Mouse (Mus musculus) adrenal gland, postnatal 4 days (tissue): ENCODE data around the gene Ubac2. TPM values are rescaled to one million over a fixed set of nuclear protein-coding genes. Genes with fewer than 3 reads are reported as not detected.

Experiments
- DNase-seq, 2 experiments: peaks; one replicate each; pipeline ENCODE4 v3.0.0; 2021 to 2022; ENCODE audit warnings: low spot score in 2 of 2, mixed read lengths in 2 of 2
- total RNA-seq, 2 experiments: library from RNA; stranded (reverse); gene quantifications; 2 replicates each; pipeline ENCODE4 v1.2.3; 2021

The Ubac2 gene
- total RNA-seq, 2 experiments from 2014 or later = 33.5 to 33.9 TPM

- DNase-seq = no peak
Measured at GRCm38 (mm10) chr14:121999455-121999854, 121.0 kb downstream of the Ubac2 start.

GRCm38 (mm10) chr14:122000346-122001105, 122.1 kb downstream of the Ubac2 start:
- DNase-seq = no peak

DNA sequence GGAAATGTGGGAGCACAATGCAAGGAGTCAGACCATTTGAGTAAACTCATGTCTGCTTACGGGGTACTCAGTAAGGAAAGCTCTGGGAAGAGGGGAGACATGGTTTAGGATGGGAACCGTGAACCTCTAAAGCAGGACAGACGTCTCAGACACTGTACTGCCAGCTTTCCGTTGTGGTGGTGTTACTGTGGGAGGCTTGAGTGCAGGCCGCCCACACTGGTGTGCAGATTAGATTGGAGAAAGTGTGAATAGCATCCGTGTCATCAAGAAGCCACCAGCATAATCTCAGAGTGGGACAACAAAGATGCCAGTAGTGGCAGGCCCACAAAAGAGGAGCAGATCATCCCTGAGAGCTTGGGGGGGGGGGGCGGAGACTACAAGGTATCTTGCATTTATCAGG, 123.8 kb downstream of the Ubac2 start:
- no peak for DNase-seq

GRCm38 (mm10) chr14:122003812-122004211, 125.4 kb downstream of the Ubac2 start:
- DNase-seq = no peak

- DNase-seq = no peak
Measured at GRCm38 (mm10) chr14:122008261-122008660, 129.8 kb downstream of the Ubac2 start.

GRCm38 (mm10) chr14:122009502-122009901, 131.1 kb downstream of the Ubac2 start:
- no peak for DNase-seq

- DNase-seq = no peak
Measured at GRCm38 (mm10) chr14:122010301-122010700, 131.9 kb downstream of the Ubac2 start.

GRCm38 (mm10) chr14:122011768-122012167, 133.3 kb downstream of the Ubac2 start:
- no peak for DNase-seq

DNA sequence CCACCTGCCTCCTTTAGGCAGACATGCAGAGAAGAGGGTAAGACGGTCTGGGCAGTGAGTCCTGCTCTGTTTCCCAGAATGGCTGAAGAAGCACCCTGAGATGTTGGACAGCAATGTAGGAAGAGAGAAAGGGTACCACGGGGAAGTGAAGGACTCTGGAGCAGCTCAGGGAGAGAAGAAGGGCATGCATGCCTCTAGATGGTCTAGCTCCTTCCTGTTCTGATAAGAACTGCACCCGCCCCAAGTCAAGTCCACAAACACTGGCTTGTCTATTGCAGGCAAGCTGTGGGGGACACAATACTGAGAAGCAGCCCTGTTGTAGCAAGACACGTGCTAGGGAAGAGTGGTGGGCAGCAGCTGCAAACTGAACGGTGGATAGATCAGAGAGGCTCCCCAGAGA, 133.8 kb downstream of the Ubac2 start:
- no peak for DNase-seq

DNA sequence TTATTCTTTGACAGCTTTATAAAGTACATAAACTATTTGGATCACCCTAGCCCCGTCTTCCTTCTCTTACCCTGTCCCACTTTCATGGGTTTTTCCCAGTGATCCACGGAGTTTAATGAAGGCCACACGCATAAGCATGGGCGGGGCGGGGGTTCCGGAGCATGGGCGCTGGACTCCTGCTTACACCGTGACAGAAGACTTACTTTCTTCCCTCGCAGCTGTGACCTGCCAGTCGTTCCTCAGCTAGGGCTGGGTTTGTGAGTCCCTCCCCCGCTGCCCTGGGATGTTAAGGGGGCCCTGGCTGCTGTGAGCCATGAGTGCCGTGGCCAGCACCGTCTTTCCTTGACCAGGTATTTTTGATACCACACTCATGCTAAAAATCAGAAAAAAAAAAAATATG, 134.4 kb downstream of the Ubac2 start:
- DNase-seq = no peak

- DNase-seq = no peak
Measured at GRCm38 (mm10) chr14:122013417-122013951, 135.1 kb downstream of the Ubac2 start.

DNA sequence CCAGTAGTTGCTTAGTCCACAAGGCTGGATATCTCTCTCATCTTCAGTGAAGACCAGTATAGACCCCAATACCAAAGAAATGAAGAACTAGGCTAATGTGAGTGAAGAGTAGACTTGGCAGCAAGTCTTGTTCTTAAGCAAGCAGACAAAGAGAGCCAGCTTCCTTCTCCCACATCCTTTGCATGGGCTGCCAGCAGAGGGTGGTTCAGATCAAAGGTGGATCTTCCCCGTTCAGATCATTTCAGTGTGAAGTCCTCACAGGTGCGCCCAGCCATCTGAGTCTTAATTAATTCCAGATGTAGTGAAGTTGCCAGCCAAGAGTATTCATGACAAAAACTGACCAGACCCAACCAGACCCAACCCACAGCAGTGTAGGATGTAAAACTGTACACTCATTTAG, 139.5 kb downstream of the Ubac2 start:
- no peak for DNase-seq

DNA sequence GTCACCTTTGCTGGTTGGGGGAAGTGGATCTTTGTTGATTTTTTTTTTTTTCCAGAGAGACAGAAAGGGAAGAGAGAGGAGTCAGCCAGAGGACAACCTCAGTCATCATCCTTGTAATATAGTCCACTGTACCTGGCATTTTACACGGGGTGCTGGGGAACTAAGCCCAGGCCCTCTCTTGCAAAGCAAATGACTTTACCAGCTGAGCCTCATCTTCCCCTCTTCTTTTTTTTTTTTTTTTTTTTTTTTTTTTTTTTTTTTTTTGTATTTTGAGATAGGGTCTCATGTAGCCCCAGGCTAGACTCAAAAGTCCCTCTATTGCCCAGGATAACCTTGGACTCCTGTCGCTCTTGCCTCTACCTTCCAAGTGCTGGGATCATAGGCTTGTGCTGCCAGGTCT, 141.0 kb downstream of the Ubac2 start:
- DNase-seq = no peak

GRCm38 (mm10) chr14:122020567-122020966, 142.1 kb downstream of the Ubac2 start:
- no peak for DNase-seq

DNA sequence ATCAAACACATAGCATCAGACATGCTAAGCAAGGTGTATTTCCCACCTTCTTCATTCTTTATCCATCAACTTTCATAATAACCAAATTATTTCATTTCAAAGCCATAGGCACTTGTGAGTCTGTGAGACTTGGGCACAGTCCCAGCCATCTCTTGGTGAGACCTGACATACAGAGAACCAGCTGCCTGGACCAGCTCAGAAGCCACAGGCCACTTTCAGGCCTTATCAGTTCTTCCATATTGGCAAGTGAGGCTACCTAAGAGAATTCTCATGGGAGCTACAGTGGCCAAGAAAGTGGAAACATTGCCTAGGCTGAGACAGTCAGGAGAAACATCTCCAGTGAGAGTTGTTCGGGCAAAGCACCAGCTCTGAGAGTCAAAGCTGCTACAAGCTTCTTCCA, 144.6 kb downstream of the Ubac2 start:
- DNase-seq = no peak

- DNase-seq = no peak
Measured at GRCm38 (mm10) chr14:122023928-122024327, 145.5 kb downstream of the Ubac2 start.

DNA sequence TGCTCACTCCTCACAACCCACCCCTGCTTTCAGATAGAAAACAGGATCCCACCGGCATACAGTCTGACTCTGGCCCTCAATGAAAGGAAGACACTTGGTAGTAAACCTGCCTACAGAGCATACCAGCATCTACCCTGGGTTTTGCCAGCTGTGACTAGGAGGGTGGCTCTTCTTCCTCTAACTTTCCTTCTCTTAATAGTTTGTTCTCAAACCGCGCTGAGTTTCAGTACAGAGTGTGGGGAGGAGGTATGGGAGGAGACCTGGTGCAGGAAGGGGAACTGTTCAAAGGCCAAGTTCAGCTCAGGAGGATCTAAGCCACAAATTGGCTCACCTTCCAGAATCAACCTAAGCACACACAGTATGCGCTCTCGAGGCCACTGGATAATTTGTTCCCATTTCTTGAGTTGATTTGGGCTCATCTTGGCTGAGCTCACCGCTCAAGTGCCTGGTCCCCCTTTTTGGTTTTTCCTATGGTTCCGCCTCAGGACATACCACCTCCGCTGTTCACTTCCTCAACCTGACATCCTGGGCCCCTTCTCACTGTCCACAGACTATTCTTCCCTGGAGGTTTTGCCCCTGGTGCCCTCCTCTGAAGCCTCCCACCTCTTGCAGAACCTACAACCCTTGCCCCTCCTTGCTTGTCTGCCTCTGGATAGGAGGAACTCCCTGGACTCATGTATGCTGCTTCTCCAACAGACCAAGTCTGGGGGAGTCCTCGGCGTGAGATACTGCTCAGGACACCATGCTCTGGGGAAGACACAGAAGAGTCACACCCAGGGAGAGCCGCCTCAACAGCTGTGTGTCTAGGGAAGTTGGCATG, 150.7 kb downstream of the Ubac2 start:
- DNase-seq = no peak

DNA sequence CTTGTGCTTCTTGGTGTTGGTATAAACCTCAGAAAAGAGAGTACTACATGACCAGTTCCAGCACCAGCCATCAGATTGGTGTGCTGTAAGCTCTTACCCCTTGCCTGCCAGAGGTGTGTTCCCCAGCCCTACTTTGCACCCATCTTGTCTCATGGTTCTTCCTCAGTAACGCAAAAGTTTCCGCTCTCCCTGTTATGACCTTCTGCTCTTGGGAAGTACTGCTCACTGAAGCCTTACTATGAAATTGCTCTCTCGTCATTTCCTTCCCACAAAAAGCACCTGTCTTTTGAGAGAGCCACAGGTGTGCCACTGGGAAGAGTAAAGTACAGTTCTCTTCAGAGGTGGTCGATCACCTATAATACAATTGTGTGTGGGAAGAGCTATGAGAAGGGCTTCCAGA, 151.4 kb downstream of the Ubac2 start:
- no peak for DNase-seq

DNA sequence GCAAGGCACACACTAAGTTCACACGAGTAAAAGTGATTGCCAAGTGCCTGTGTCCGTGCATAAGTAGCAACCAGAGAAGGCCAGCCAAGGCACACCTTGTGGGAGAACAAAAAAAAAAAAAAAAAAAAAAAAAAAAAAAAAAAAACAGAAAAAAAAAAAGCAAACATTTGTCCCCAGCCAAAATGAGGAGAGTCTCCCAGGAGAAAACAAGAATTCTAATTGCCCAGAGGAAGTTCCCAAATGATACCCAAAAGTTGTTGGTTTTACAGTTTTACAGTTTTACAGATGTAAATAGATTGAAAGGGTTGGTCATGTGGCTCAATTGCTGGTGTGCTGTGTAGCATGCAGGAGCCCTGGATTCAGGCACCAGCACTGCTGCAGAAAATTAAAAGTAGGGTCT, 153.6 kb downstream of the Ubac2 start:
- no peak for DNase-seq

DNA sequence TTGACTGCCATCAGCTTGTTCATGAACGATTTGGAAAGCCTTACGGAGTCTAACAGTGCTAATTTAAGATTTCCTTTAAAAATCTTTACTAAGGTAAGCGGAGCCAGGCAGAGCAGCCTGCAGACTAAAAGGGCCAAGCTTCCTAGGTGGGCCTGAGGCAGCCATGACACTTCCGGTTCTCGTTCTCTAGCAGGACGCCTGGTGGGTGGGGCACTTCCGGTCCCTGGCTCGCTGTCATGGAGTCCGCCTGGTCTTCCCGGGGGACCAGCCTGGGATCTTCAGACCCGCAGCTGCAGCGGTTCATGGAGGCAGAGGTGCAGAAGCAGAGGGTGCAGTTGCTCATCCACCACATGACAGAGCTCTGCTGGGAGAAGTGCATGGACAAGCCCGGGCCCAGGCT, 156.0 kb downstream of the Ubac2 start, which contains the start of gene Timm8a2:
Gene Timm8a2, plus strand, starts transcription at position 224 of the 400 bp plus-strand sequence.
- DNase-seq = no peak

- no peak for DNase-seq
Measured at GRCm38 (mm10) chr14:122035181-122035580, 156.8 kb downstream of the Ubac2 start.

GRCm38 (mm10) chr14:122035860-122036259, 157.4 kb downstream of the Ubac2 start:
- no peak for DNase-seq
